Mouse (Mus musculus) erythroblast, embryonic 14.5 days (primary cell): ENCODE data around the gene Rara. TPM values are rescaled to one million over a fixed set of nuclear protein-coding genes. Genes with fewer than 3 reads are reported as not detected.

Source experiments
- H3K27me3 ChIP-seq: 2 replicates; pipeline ENCODE4 v1.6.1; 2012; ENCODE audit warnings: inconsistent platforms; ENCODE audit not compliant: control insufficient read depth
- H3K36me3 ChIP-seq: 2 replicates; pipeline ENCODE4 v1.6.1; 2012; ENCODE audit warnings: mild to moderate bottlenecking, inconsistent platforms; ENCODE audit not compliant: control insufficient read depth
- H3K4me1 ChIP-seq: 2 replicates; pipeline ENCODE4 v1.6.1; 2012; ENCODE audit warnings: inconsistent platforms; ENCODE audit not compliant: control insufficient read depth
- H3K4me3 ChIP-seq: replicated peaks from 2 replicates; pipeline ENCODE3; 2012; ENCODE audit warnings: moderate library complexity, mild to moderate bottlenecking, inconsistent platforms
- H3K9me3 ChIP-seq: 2 replicates; pipeline ENCODE4 v1.6.1; 2012; ENCODE audit warnings: low read length, inconsistent platforms, mixed read lengths; ENCODE audit not compliant: control insufficient read depth
- GATA1 ChIP-seq: IDR thresholded peaks from 2 replicates; pipeline ENCODE4 v1.6.1; 2012; ENCODE audit warnings: low read length, inconsistent platforms, mixed read lengths
- TAL1 ChIP-seq: IDR thresholded peaks from 3 replicates; pipeline ENCODE4 v1.6.1; 2012; ENCODE audit warnings: low read length, inconsistent platforms, mixed read lengths
- polyA plus RNA-seq: library from polyadenylated mRNA; stranded (reverse); fragments of >175 nt; gene quantifications from 2 replicates; pipeline ENCODE4 v1.2.3, GENCODE M21; 2012

Rara gene
- polyA plus RNA-seq, 1 experiment = 0.20 TPM

DNA sequence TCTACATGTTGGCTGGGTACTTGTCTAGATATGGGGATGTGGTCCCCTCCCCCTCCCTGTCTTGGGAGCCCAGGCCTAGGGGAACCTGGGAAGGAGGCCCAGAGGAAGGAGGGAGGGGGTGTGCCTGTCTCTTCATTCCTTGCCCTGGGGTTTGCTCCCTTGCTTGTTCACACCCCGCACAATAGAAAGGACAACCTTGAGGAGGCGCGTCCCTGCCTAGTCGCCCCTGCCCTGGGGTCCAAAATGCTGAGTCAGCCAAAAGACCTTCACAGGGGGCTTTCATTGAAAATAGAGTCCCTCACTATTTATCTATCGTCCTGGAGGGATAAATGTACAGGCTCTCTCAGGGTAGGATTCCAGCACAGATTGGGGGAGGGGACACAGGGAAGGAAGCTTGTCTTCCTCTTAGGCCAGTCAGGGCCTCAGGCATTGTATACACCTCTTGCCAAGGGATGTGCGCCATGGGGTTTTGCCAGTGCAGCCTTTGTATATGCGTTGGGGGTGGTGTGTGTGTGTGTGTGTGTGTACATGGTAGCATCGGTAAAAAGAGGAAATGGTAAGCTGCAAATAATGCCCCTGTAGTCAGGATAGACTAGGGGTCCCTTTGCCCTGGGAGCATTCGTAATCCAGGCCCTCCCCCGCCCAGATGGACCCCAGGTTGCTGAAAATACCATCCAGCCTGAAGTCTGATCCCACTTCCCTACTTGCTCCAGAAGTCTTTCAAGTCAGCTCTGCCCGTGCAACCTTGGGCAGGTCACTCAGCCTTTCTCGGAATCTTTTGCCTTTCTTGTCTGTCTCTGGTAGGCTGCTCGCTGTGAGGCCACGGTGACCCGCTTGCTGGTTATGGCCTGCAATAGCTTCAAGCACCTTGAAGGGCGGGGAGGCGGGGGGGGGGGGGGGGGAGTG, 27.4 kb downstream of the Rara start:
- Histone ChIP-seq H3K4me3 (no peak overlapping the region), H3K9me3 (no peaks in the 10 kb centered on the region), H3K27me3 (peaks cover 10% of the 10 kb centered on the region), H3K4me1 (peaks cover 38% of the 10 kb centered on the region), H3K36me3 (no peaks in the 10 kb centered on the region; the same call in 1 of the 2 replicates)
- TF ChIP-seq GATA1 (no peak), TAL1 (no peak)

DNA sequence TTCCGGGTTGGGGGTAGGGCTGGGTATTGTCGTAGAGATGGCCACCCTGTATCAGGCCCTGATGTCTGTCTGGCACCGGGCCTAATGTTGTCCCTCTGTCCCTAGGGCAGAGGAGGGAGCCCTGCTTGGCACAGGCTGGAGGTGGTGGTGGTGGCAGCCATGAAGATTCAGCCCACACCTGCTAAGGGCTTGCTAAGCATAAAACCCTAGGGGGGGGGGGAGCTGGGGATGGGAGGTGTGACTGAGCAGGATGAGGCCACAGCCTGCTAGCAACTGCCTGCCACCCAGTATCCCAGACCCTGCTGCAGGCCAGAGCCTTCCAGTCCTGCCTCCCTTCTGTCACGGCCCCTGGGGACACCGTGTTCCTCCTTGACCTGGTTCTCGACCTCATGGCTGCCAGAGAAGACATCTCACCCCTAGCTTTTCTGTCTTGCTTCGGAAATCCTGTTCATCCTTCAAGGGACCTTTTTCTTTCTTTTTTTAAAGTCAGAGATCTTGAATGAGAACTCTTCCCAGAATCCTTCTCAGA, 28.2 kb downstream of the Rara start:
- no peak overlapping the region for H3K4me3 ChIP-seq
- H3K27me3 ChIP-seq = peaks cover 17% of the 10 kb centered on the region
- H3K4me1 ChIP-seq = peaks cover 46% of the 10 kb centered on the region
- no peaks in the 10 kb centered on the region; the same call in 1 of the 2 replicates for H3K36me3 ChIP-seq
- TF ChIP-seq GATA1 (no peak), TAL1 (no peak)
- H3K9me3 ChIP-seq = no peaks in the 10 kb centered on the region

DNA sequence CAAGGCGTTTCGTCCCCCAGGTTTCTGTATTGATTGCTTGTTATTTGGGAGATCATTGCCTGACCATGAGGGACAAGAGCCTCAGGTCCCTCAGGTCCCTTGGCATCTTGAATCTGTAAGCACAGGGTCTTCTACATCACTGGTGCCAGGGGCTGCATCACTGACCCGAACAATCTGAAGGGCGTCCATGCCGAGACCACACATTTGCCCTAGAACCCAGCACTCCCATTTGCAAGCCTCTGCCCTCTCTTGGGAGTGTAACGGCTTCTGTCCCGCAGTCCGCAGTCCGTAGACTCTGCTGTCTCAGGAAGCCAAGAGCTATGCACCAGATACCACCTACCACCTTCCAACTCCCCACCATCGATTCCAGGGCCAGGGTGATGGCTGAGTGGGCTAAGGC, 28.7 kb downstream of the Rara start:
- Histone ChIP-seq H3K36me3 (no peaks in the 10 kb centered on the region), H3K4me1 (peaks cover 51% of the 10 kb centered on the region), H3K4me3 (no peak overlapping the region), H3K9me3 (peaks cover 2% of the 10 kb centered on the region; the same call in 1 of the 2 replicates), H3K27me3 (peaks cover 23% of the 10 kb centered on the region)
- TF ChIP-seq TAL1 (no peak), GATA1 (no peak)

DNA sequence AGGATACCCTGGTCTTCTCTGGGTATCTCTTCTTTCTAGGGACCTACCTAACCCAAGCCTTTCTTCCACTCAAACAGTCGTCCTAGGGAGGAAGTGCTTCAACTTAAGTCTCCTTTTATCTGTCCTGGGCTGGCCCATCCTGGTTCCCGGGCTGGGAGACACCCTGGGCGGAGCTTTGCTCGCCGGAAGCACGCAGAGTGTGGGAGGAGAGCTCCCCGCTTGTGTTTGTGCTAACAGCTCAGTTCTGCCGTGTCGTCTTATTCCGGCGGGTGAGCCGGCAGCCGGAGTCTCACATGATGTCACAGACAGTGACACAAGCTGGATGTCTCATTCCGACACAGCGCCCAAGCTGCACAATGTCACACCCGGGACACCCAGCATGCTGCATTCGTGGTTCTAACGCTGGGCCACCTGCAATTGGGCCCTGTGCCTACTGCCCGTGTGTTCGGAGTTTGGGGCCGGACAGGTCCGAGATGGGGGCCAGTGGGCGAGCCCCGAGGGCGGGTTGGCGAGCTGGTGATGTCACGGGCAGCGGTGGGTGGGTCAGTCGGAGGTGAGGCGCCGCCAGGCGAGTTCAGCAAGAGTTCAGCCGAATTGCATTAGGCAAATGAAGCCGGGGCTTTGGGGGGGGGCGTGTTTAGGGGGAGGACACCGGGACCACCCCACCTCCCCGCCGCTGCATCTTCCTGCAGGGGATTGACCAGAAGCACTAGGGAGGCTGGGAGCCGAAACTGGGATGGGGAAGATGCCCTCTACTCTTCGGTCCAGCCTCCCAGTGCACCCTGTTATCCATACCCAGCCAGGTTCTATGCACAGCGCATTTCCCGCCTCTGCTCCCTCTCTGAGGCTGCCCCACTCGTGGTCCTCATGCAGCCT, 32.1 kb downstream of the Rara start:
- peaks cover 52% of the 10 kb centered on the region for H3K4me1 ChIP-seq
- TF ChIP-seq TAL1 (no peak), GATA1 (no peak)
- peaks cover 56% of the 10 kb centered on the region for H3K27me3 ChIP-seq
- no peaks in the 10 kb centered on the region for H3K36me3 ChIP-seq
- H3K9me3 ChIP-seq = peaks cover 5% of the 10 kb centered on the region; the same call in 1 of the 2 replicates
- peak overlapping the region; percentile 69 for H3K4me3 ChIP-seq

DNA sequence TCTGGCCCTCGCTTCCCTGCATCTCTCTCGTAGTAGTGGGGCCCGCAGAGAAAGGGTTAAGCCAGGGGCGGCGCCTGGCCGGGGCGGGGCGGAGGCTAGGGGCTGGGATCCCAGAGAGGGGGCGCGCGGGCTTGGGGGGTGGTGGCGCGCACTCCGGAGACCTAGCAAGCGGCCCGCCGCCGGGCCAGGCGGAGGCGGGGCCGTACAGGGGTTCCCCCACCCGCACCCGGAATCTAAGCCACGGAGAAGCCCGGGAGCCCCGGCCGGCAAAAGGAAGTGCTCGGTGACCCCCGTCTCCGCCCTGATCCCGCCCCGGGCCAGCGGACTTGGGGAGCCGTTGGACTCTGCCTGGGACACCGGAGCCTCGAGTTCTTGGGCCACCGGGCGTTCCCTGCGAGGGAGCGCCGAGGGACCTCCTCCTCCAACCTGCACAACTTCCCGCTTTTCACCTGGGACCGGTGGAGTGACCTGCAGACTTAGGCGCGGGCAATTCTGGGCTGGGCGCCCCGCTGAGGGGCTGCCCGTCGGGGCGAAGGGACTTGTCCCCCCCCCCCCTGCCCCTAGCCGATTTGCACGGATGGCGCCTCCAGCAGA, 32.8 kb downstream of the Rara start:
- Histone ChIP-seq H3K4me1 (peaks cover 45% of the 10 kb centered on the region), H3K9me3 (peaks cover 5% of the 10 kb centered on the region; the same call in 1 of the 2 replicates), H3K36me3 (no peaks in the 10 kb centered on the region), H3K4me3 (peak overlapping the region; percentile 69), H3K27me3 (peaks cover 64% of the 10 kb centered on the region)
- TF ChIP-seq TAL1 (no peak), GATA1 (no peak)

DNA sequence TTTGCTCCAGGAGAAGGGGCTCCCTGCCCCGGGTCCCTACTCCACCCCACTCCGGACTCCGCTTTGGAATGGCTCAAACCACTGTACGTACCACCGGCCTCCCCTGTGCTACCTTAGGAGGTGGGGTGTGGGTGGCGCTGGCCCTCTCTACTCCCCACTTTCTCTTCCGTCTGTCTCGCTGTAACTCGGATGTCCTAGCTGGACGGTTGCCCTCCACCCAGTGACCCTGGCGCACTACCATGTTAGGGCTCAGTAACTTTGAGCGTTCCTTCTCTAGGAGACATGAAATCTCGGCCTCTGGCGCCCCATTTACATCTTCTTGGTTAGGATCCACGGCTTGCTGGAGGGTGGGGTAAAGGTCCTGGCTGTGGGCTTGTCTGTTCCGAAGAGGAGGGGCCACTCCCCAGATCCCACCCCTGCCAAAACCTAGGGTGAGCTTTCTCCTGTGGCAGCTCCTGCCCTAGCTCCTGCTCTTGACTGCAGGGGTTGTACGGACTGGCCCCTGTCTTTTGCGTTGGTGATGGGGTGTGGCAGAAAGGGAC, 33.5 kb downstream of the Rara start:
- Histone ChIP-seq H3K36me3 (no peaks in the 10 kb centered on the region), H3K4me1 (peaks cover 42% of the 10 kb centered on the region), H3K27me3 (peaks cover 71% of the 10 kb centered on the region), H3K9me3 (peaks cover 5% of the 10 kb centered on the region; the same call in 1 of the 2 replicates), H3K4me3 (peak overlapping the region; percentile 69)
- TF ChIP-seq TAL1 (no peak), GATA1 (no peak)

DNA sequence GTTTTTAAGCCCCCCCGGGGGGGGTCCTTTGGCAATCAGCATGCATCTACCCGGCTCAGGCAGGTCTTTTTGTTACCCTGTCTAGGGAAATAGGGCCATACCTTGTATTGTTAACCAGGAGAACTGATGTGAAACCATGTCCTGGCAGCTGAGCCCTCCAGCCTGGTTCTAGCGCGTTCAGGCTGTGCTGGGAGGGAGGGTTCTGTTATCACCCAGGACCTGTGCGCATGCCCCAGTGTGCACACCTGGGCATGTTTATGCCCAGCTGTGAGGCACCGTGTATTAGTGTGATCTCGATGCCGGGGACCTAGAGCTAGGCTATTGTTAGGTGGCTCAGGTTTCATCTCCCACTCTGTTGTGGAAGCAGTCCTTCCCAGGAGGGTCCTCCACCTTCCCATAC, 34.1 kb downstream of the Rara start:
- no peak for TF ChIP-seq GATA1
- TF ChIP-seq TAL1 = no peak
- peaks cover 3% of the 10 kb centered on the region; the same call in 1 of the 2 replicates for H3K36me3 ChIP-seq
- H3K27me3 ChIP-seq = peaks cover 77% of the 10 kb centered on the region
- peaks cover 5% of the 10 kb centered on the region; the same call in 1 of the 2 replicates for H3K9me3 ChIP-seq
- peaks cover 43% of the 10 kb centered on the region for H3K4me1 ChIP-seq
- peak overlapping the region; percentile 8 for H3K4me3 ChIP-seq

DNA sequence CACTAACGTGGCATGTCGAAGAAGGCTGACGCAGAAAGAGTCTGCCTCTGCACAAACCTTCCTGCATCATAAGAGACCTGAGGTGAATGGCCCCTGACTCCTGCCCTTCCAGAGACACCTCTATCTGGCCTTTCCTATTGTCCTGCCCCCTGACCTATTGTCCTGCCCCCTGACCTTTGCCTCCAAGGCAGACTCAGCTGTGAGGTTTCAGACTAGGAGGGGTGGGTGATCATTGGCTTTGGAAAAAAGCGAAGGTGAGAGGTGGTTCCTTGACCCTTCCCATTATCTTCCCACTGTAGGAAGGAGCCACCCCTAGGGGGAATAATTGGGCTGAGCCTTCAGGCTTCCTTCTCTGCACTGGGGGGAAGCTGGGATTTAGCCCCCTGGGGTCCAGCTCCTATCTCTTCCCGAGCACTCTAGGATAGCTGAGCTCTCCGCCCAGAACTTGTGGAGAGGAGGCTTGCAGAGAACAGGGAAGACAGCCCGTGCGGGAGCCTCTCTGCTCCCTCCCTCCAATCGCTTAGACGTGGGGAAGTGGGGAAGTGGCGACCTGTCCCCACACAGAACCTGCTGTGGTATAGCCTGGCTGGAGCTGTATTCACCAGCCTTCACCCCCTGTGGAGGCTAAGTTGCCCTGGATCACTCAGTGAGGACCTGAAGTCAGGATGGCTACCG, 34.9 kb downstream of the Rara start:
- peaks cover 7% of the 10 kb centered on the region; the same call in 1 of the 2 replicates for H3K36me3 ChIP-seq
- H3K4me1 ChIP-seq = peaks cover 46% of the 10 kb centered on the region
- no peak overlapping the region for H3K4me3 ChIP-seq
- H3K9me3 ChIP-seq = peaks cover 5% of the 10 kb centered on the region; the same call in 1 of the 2 replicates
- peaks cover 83% of the 10 kb centered on the region for H3K27me3 ChIP-seq
- TF ChIP-seq TAL1 (no peak), GATA1 (no peak)
